Comparison of ENCODE assay signal across 8 mouse cellular contexts in the genomic region with DNA sequence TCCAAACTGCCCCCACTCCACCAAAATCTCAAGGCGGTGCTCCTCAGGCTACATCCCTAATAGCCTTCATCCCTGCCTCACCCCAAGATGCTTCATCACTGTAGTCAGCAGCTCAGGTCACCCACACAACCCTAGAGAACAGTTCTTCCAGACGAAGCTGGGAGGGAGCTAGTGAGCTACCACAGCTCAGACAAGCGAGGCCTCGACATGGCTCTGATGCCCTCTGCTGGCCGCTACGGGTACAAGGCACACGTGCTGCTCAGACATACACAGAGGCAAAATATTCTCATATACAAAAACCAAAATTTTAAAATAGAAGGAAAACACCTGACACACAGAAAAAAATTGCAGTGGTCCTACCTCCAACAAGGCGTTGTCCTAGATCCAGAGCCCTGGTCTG. TPM values are rescaled to one million over a fixed set of nuclear protein-coding genes. Genes with fewer than 3 reads are reported as not detected.
A peak's percentile ranks its signal among the peaks of the same experiment; 100 is the strongest.
DNase-seq lines count a peak whose midpoint lies in the region; ATAC-seq and TF ChIP-seq lines count a peak whose summit lies in the region.

No protein-coding gene starts in this region.

- 3% methylated on average over 8 of the region's 8 CpGs for WGBS in forebrain, postnatal 0 days
- WGBS in hindbrain, embryonic 14.5 days: 5% methylated on average over 8 of the region's 8 CpGs
- WGBS in midbrain, embryonic 15.5 days: 2% methylated on average over 8 of the region's 8 CpGs

- intact Hi-C loops in left cerebral cortex, postnatal 25 days (cut with DNase I): loop anchor here (1.0 kb wide), 1 partner anchor 21 kb away; no protein-coding TSS in a partner anchor

- no peak overlapping the region for H3K9ac ChIP-seq in forebrain, postnatal 0 days
- H3K9ac ChIP-seq in hindbrain, embryonic 14.5 days: no peak overlapping the region
- H3K9ac ChIP-seq in midbrain, embryonic 15.5 days: no peak overlapping the region

- H3K27me3 ChIP-seq in forebrain, postnatal 0 days (ENCODE audit: insufficient read depth, low read length): no peaks in the 10 kb centered on the region
- H3K27me3 ChIP-seq in hindbrain, embryonic 14.5 days (ENCODE audit: control insufficient read depth, insufficient read depth, low read length): no peaks in the 10 kb centered on the region
- H3K27me3 ChIP-seq in midbrain, embryonic 15.5 days (replicated peaks): no peaks in the 10 kb centered on the region

- peak; percentile 99 for TF ChIP-seq CTCF in forebrain, postnatal 0 days (IDR thresholded peaks at IDR 0.05; ENCODE audit: low read depth)

- no peaks in the 10 kb centered on the region for H3K9me3 ChIP-seq in forebrain, postnatal 0 days (ENCODE audit: low read length)
- no peaks in the 10 kb centered on the region for H3K9me3 ChIP-seq in hindbrain, embryonic 14.5 days (ENCODE audit: control insufficient read depth, low read length)
- no peaks in the 10 kb centered on the region for H3K9me3 ChIP-seq in midbrain, embryonic 15.5 days

- peak; percentile 68 to 77 for DNase-seq in spleen, adult 18-20 months
- DNase-seq in spleen, adult 12 weeks (ENCODE audit: low spot score): no peak
- DNase-seq in cerebellum, adult 18-20 months: peak; percentile 85
- peak; percentile 93 for DNase-seq in forebrain, postnatal 0 days
- peak; percentile 89 for DNase-seq in hindbrain, embryonic 14.5 days (ENCODE audit: low spot score)
- DNase-seq in left cerebral cortex, postnatal 25 days (ENCODE audit: low spot score in 2 of 2): peak; percentile 82 to 89
- DNase-seq in spleen, postnatal 14 days (ENCODE audit: low spot score in 2 of 2): peak; percentile 67 to 83

- H3K27ac ChIP-seq in forebrain, postnatal 0 days (ENCODE audit: low read depth, low read length): peak overlapping the region; percentile 35; the same call in 1 of the 2 replicates
- H3K27ac ChIP-seq in hindbrain, embryonic 14.5 days: 0 out of 2 replicates have a peak overlapping the region, but pooled peaks have one; percentile 43
- H3K27ac ChIP-seq in midbrain, embryonic 15.5 days: peak overlapping the region; percentile 45; the same call in 1 of the 2 replicates

- H3K4me1 ChIP-seq in forebrain, postnatal 0 days (ENCODE audit: insufficient read depth): no peaks in the 10 kb centered on the region
- peaks cover 3% of the 10 kb centered on the region; the same call in 1 of the 2 replicates for H3K4me1 ChIP-seq in hindbrain, embryonic 14.5 days (replicated peaks; ENCODE audit: control insufficient read depth, insufficient read depth, low read length)
- peaks cover 12% of the 10 kb centered on the region; the same call in 1 of the 2 replicates for H3K4me1 ChIP-seq in midbrain, embryonic 15.5 days

- peak; percentile 68 for ATAC-seq in forebrain, postnatal 0 days
- no peak for ATAC-seq in hindbrain, embryonic 14.5 days (ENCODE audit: low FRiP score)
- ATAC-seq in midbrain, embryonic 15.5 days (replicated peaks): 0 out of 2 replicates have a peak, but pooled peaks have one; percentile 10

- H3K4me2 ChIP-seq in forebrain, postnatal 0 days (ENCODE audit: low read depth): no peak overlapping the region
- H3K4me2 ChIP-seq in hindbrain, embryonic 14.5 days (replicated peaks): no peak overlapping the region
- no peak overlapping the region for H3K4me2 ChIP-seq in midbrain, embryonic 15.5 days

- H3K4me3 ChIP-seq in forebrain, postnatal 0 days (ENCODE audit: low read depth, low read length): no peak overlapping the region
- no peak overlapping the region for H3K4me3 ChIP-seq in hindbrain, embryonic 14.5 days (replicated peaks; ENCODE audit: low read length)
- no peak overlapping the region for H3K4me3 ChIP-seq in midbrain, embryonic 15.5 days

- H3K36me3 ChIP-seq in forebrain, postnatal 0 days (ENCODE audit: insufficient read depth): peaks cover 45% of the 10 kb centered on the region
- peaks cover 49% of the 10 kb centered on the region for H3K36me3 ChIP-seq in hindbrain, embryonic 14.5 days (replicated peaks; ENCODE audit: control insufficient read depth, insufficient read depth)
- H3K36me3 ChIP-seq in midbrain, embryonic 15.5 days (replicated peaks): peaks cover 41% of the 10 kb centered on the region

RNA-seq across cellular contexts. Expression of a gene that starts 4.8 kb away (rescaled TPM):
- total RNA-seq in forebrain, postnatal 0 days (2014; rRNA removed): 29.9 and 43.0 TPM in 2 replicates
- polyA plus RNA-seq in forebrain, postnatal 0 days (2015; fragmentation: Nextera tagmentation; extraction: Ambion mirVana): 3.5 and 3.8 TPM in 2 replicates
- 5.0 and 5.4 TPM in 2 replicates for polyA plus RNA-seq in hindbrain, embryonic 14.5 days (2014; fragmentation: Nextera tagmentation; extraction: Ambion mirVana)
- 10 to 100 TPM; 51.4 to 62.7 TPM for total RNA-seq in left cerebral cortex, postnatal 25 days (2021)
- polyA plus RNA-seq in midbrain, embryonic 15.5 days (2015; fragmentation: Nextera tagmentation; extraction: Ambion mirVana): 7.0 and 8.9 TPM in 2 replicates

RNA-seq across cellular contexts. Expression of a gene that starts 13.0 kb away (rescaled TPM):
- total RNA-seq in forebrain, postnatal 0 days (2014; rRNA removed): 49.6 and 51.1 TPM in 2 replicates
- polyA plus RNA-seq in forebrain, postnatal 0 days (2015; fragmentation: Nextera tagmentation; extraction: Ambion mirVana): 38.9 and 43.0 TPM in 2 replicates
- 44.2 and 46.9 TPM in 2 replicates for polyA plus RNA-seq in hindbrain, embryonic 14.5 days (2014; fragmentation: Nextera tagmentation; extraction: Ambion mirVana)
- total RNA-seq in left cerebral cortex, postnatal 25 days (2021): 10 to 100 TPM; 36.3 to 46.0 TPM
- polyA plus RNA-seq in midbrain, embryonic 15.5 days (2015; fragmentation: Nextera tagmentation; extraction: Ambion mirVana): 55.9 and 56.0 TPM in 2 replicates

RNA-seq across cellular contexts. Expression of a gene that starts 23.0 kb away (rescaled TPM):
- total RNA-seq in forebrain, postnatal 0 days (2014; rRNA removed): 0.08 and 0.67 TPM in 2 replicates
- polyA plus RNA-seq in forebrain, postnatal 0 days (2015; fragmentation: Nextera tagmentation; extraction: Ambion mirVana): 0.31 and 0.68 TPM in 2 replicates
- polyA plus RNA-seq in hindbrain, embryonic 14.5 days (2014; fragmentation: Nextera tagmentation; extraction: Ambion mirVana): 0.46 and 0.96 TPM in 2 replicates
- under 1 TPM; 0.55 to 0.83 TPM for total RNA-seq in left cerebral cortex, postnatal 25 days (2021)
- 0.27 and 0.87 TPM in 2 replicates for polyA plus RNA-seq in midbrain, embryonic 15.5 days (2015; fragmentation: Nextera tagmentation; extraction: Ambion mirVana)

RNA-seq across cellular contexts. Expression of a gene that starts 54.9 kb away (rescaled TPM):
- 22.2 and 25.1 TPM in 2 replicates for total RNA-seq in forebrain, postnatal 0 days (2014; rRNA removed)
- polyA plus RNA-seq in forebrain, postnatal 0 days (2015; fragmentation: Nextera tagmentation; extraction: Ambion mirVana): 124 and 148 TPM in 2 replicates
- 164 and 190 TPM in 2 replicates for polyA plus RNA-seq in hindbrain, embryonic 14.5 days (2014; fragmentation: Nextera tagmentation; extraction: Ambion mirVana)
- 1 to 10 TPM; 4.4 to 4.5 TPM for total RNA-seq in left cerebral cortex, postnatal 25 days (2021)
- polyA plus RNA-seq in midbrain, embryonic 15.5 days (2015; fragmentation: Nextera tagmentation; extraction: Ambion mirVana): 153 and 181 TPM in 2 replicates
